Comparison of ENCODE assay signal across 8 mouse cellular contexts in genomic region chr9:62123496-62123895, GRCm38 (mm10). TPM values are rescaled to one million over a fixed set of nuclear protein-coding genes. Genes with fewer than 3 reads are reported as not detected.
DNase-seq lines count a peak whose midpoint lies in the region; ATAC-seq lines count a peak whose summit lies in the region.

No protein-coding gene starts in this region.

- peaks cover 12% of the 10 kb centered on the region for H3K4me1 ChIP-seq in kidney, embryonic 16.5 days (ENCODE audit: insufficient read depth, low read length)
- H3K4me1 ChIP-seq in embryonic facial prominence, embryonic 10.5 days: peaks cover 22% of the 10 kb centered on the region
- peaks cover 24% of the 10 kb centered on the region for H3K4me1 ChIP-seq in hindbrain, embryonic 13.5 days (replicated peaks)
- peaks cover 24% of the 10 kb centered on the region for H3K4me1 ChIP-seq in midbrain, embryonic 13.5 days (replicated peaks)

- H3K9ac ChIP-seq in kidney, embryonic 16.5 days (replicated peaks; ENCODE audit: low read length): peak overlapping the region; percentile 71
- peak overlapping the region; percentile 70 for H3K9ac ChIP-seq in hindbrain, embryonic 13.5 days
- peak overlapping the region; percentile 61 for H3K9ac ChIP-seq in midbrain, embryonic 13.5 days (replicated peaks)

- peak overlapping the region; percentile 55 for H3K4me2 ChIP-seq in kidney, embryonic 16.5 days (replicated peaks; ENCODE audit: low read depth, low read length)
- peak overlapping the region; percentile 62 for H3K4me2 ChIP-seq in hindbrain, embryonic 13.5 days
- peak overlapping the region; percentile 63 for H3K4me2 ChIP-seq in midbrain, embryonic 13.5 days (replicated peaks)

- no peaks in the 10 kb centered on the region for H3K36me3 ChIP-seq in kidney, embryonic 16.5 days (ENCODE audit: insufficient read depth, low read length)
- H3K36me3 ChIP-seq in embryonic facial prominence, embryonic 10.5 days (replicated peaks): no peaks in the 10 kb centered on the region
- H3K36me3 ChIP-seq in hindbrain, embryonic 13.5 days: no peaks in the 10 kb centered on the region
- no peaks in the 10 kb centered on the region for H3K36me3 ChIP-seq in midbrain, embryonic 13.5 days

- peak overlapping the region; percentile 63; the same call in 1 of the 2 replicates for H3K27ac ChIP-seq in kidney, embryonic 16.5 days (ENCODE audit: low read length)
- H3K27ac ChIP-seq in embryonic facial prominence, embryonic 10.5 days (replicated peaks): peak overlapping the region; percentile 74; the same call in 1 of the 2 replicates
- H3K27ac ChIP-seq in hindbrain, embryonic 13.5 days: peak overlapping the region; percentile 62
- H3K27ac ChIP-seq in midbrain, embryonic 13.5 days: peak overlapping the region; percentile 58; the same call in 1 of the 2 replicates

- no peak for DNase-seq in kidney, adult 9 months
- DNase-seq in embryonic facial prominence, embryonic 10.5 days (ENCODE audit: low spot score): no peak
- no peak for DNase-seq in right cerebral cortex, postnatal 10 days (ENCODE audit: low spot score in 2 of 2)
- no peak for DNase-seq in thymus, adult 18-20 months

- no peaks in the 10 kb centered on the region for H3K9me3 ChIP-seq in kidney, embryonic 16.5 days (ENCODE audit: low read length)
- H3K9me3 ChIP-seq in embryonic facial prominence, embryonic 10.5 days: no peaks in the 10 kb centered on the region
- H3K9me3 ChIP-seq in hindbrain, embryonic 13.5 days: no peaks in the 10 kb centered on the region
- no peaks in the 10 kb centered on the region for H3K9me3 ChIP-seq in midbrain, embryonic 13.5 days

- peak overlapping the region; percentile 88 for H3K4me3 ChIP-seq in kidney, embryonic 16.5 days (ENCODE audit: low read length)
- peak overlapping the region; percentile 80 for H3K4me3 ChIP-seq in embryonic facial prominence, embryonic 10.5 days
- H3K4me3 ChIP-seq in hindbrain, embryonic 13.5 days: peak overlapping the region; percentile 83
- H3K4me3 ChIP-seq in midbrain, embryonic 13.5 days (replicated peaks): peak overlapping the region; percentile 63

- 65% methylated on average over 3 of the region's 3 CpGs for WGBS in kidney, embryonic 16.5 days
- 59% methylated on average over 3 of the region's 3 CpGs for WGBS in embryonic facial prominence, embryonic 10.5 days
- WGBS in hindbrain, embryonic 13.5 days: 66% methylated on average over 3 of the region's 3 CpGs
- WGBS in midbrain, embryonic 13.5 days: 57% methylated on average over 3 of the region's 3 CpGs

- no peak for ATAC-seq in kidney, embryonic 16.5 days (ENCODE audit: low FRiP score, low TSS enrichment)
- no peak for ATAC-seq in hindbrain, embryonic 13.5 days (ENCODE audit: low FRiP score)
- ATAC-seq in midbrain, embryonic 13.5 days: no peak
- no peak for ATAC-seq in erythroid progenitor cell, adult 5-6 weeks (replicated peaks; ENCODE audit: low FRiP score, poor library complexity, severe bottlenecking)

- no peaks in the 10 kb centered on the region for H3K27me3 ChIP-seq in kidney, embryonic 16.5 days (ENCODE audit: insufficient read depth, low read length)
- H3K27me3 ChIP-seq in embryonic facial prominence, embryonic 10.5 days (replicated peaks; ENCODE audit: low read depth, poor library complexity, severe bottlenecking): 0 out of 2 replicates have a peak, but pooled peaks cover 3% of the 10 kb centered on the region
- H3K27me3 ChIP-seq in hindbrain, embryonic 13.5 days: 0 out of 2 replicates have a peak, but pooled peaks cover 6% of the 10 kb centered on the region
- peaks cover 6% of the 10 kb centered on the region; the same call in 1 of the 2 replicates for H3K27me3 ChIP-seq in midbrain, embryonic 13.5 days

RNA-seq across cellular contexts. Expression of gene Glce, which starts 1.0 kb away (rescaled TPM):
- 20.6 and 21.7 TPM in 2 replicates for polyA plus RNA-seq in kidney, embryonic 16.5 days (2015; fragmentation: Nextera tagmentation; extraction: Ambion mirVana)
- 26.6 and 26.8 TPM in 2 replicates for polyA plus RNA-seq in embryonic facial prominence, embryonic 10.5 days (2016; fragmentation: Nextera tagmentation; extraction: Ambion mirVana)
- polyA plus RNA-seq in hindbrain, embryonic 13.5 days (2015; fragmentation: Nextera tagmentation; extraction: Ambion mirVana): 17.7 and 18.1 TPM in 2 replicates
- polyA plus RNA-seq in midbrain, embryonic 13.5 days (2015; fragmentation: Nextera tagmentation; extraction: Ambion mirVana): 16.7 and 17.5 TPM in 2 replicates
- 0.42 and 0.72 TPM in 2 replicates for total RNA-seq in erythroid progenitor cell, adult 5-6 weeks (2015; ENCODE audit: low replicate concordance)
- total RNA-seq in erythroid progenitor cell, adult 5-6 weeks (2017; ENCODE audit: low replicate concordance): 0.08 and 2.1 TPM in 2 replicates
